Comparison of ENCODE assay signal across 11 mouse cellular contexts in the genomic region with DNA sequence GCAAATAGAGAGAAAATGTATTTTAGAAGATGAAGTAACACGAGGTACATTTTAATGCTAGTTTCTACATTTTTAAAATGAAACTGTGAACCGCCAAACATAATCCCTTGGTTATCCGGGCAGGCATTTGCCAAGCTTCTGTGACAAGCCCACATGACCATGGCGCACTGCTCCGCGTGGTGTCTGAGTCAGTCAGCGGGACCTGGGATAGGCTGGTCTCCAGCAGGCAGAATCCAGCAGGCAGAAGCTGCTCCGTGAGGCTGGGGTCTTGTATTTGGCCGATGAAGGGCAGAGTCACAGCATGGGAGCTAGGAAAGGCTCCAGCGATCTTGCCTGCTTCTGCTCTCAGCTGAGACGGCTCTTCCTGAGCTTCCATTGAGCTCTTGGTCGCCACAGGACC. TPM values are rescaled to one million over a fixed set of nuclear protein-coding genes. Genes with fewer than 3 reads are reported as not detected.
"Had no signal": no experiment of that assay in that cellular context is flagged by ENCODE, and none has a peak within 500 bp of the region (broad histone marks: within the 10 kb centered on the region; RNA-seq: fewer than 3 reads in every experiment).

No protein-coding gene starts in this region.

- ATAC-seq: midbrain, embryonic 13.5 days; midbrain, embryonic 15.5 days had no signal

- DNase-seq: lung, adult 18-20 months; lung, embryonic 14.5 days; lung, postnatal 10 days; lung, postnatal 4 days; right cerebral cortex, postnatal 14 days; thymus, adult 2 months; thymus, postnatal 25 days; thymus, postnatal 4 days had no signal

RNA-seq across cellular contexts. Expression of a gene that starts 41.0 kb away (rescaled TPM):
- total RNA-seq: monocyte, adult 5-6 weeks had no signal
